Mouse (Mus musculus): ENCODE results near the gene Zfp334. TPM values are rescaled to one million over a fixed set of nuclear protein-coding genes. Genes with fewer than 3 reads are reported as not detected.

The Zfp334 gene
- polyA plus RNA-seq, 1 experiment from 2014 or later, result 16.9 TPM

GRCm38 (mm10) chr2:165368496-165368895, 19.6 kb downstream of the Zfp334 start, which contains the start of gene Zfp663:
Gene Zfp663 (minus strand): TSS chr2:165368729.
- H3K4me1 ChIP-seq (replicated peaks), result peaks cover 45% of the 10 kb centered on the region
- peaks cover 30% of the 10 kb centered on the region for H3K27me3 ChIP-seq (ENCODE audit: insufficient read depth, poor library complexity, severe bottlenecking)
- peak within 1 kb of the TSS; percentile 97 for H3K27ac ChIP-seq
- peak; percentile 86 for DNase-seq (ENCODE audit: low spot score)
- H3K36me3 ChIP-seq, result no peaks in the 10 kb centered on the region
- under 1% methylated on average over 27 of the region's 27 CpGs for WGBS
- H3K9me3 ChIP-seq, result no peaks in the 10 kb centered on the region
- peak within 1 kb of the TSS; percentile 69 for H3K4me3 ChIP-seq

- Histone ChIP-seq H3K36me3 (no peaks in the 10 kb centered on the region), H3K27ac (peak overlapping the region; percentile 97)
- 1% methylated on average over 13 of the region's 13 CpGs for WGBS
Measured at GRCm38 (mm10) chr2:165367868-165368439, 20.1 kb downstream of the Zfp334 start.

GRCm38 (mm10) chr2:165367047-165367520, 21.0 kb downstream of the Zfp334 start:
- Histone ChIP-seq H3K9me3 (no peaks in the 10 kb centered on the region), H3K27me3 (ENCODE audit: insufficient read depth, poor library complexity, severe bottlenecking) (peaks cover 43% of the 10 kb centered on the region)
- DNase-seq (ENCODE audit: low spot score), result peak; percentile 33

More at GRCm38 (mm10) chr2:165367868-165368439, 20.1 kb downstream of the Zfp334 start:
- Histone ChIP-seq H3K9me3 (no peaks in the 10 kb centered on the region), H3K4me1 (replicated peaks) (peaks cover 45% of the 10 kb centered on the region), H3K4me3 (peak overlapping the region; percentile 69), H3K27me3 (ENCODE audit: insufficient read depth, poor library complexity, severe bottlenecking) (peaks cover 35% of the 10 kb centered on the region)
- DNase-seq (ENCODE audit: low spot score), result peak; percentile 66

GRCm38 (mm10) chr2:165364334-165365091, 23.5 kb downstream of the Zfp334 start:
- Histone ChIP-seq H3K4me1 (replicated peaks) (peaks cover 49% of the 10 kb centered on the region), H3K36me3 (no peaks in the 10 kb centered on the region), H3K9me3 (no peaks in the 10 kb centered on the region), H3K4me3 (peak overlapping the region; percentile 10; the same call in 1 of the 2 replicates), H3K27ac (no peak overlapping the region), H3K27me3 (ENCODE audit: insufficient read depth, poor library complexity, severe bottlenecking) (peaks cover 47% of the 10 kb centered on the region)
- DNase-seq (ENCODE audit: low spot score), result peak; percentile 82
- 14% methylated on average over 21 of the region's 21 CpGs for WGBS

More at GRCm38 (mm10) chr2:165367047-165367520, 21.0 kb downstream of the Zfp334 start:
- H3K4me1 ChIP-seq (replicated peaks), result peaks cover 45% of the 10 kb centered on the region
- H3K36me3 ChIP-seq, result no peaks in the 10 kb centered on the region
- H3K4me3 ChIP-seq, result peak overlapping the region; percentile 69
- WGBS, result 11% methylated on average over 6 of the region's 8 CpGs
- peak overlapping the region; percentile 97 for H3K27ac ChIP-seq

- no peaks in the 10 kb centered on the region for H3K9me3 ChIP-seq
- DNase-seq (ENCODE audit: low spot score), result no peak
- H3K27ac ChIP-seq, result no peak overlapping the region
- H3K27me3 ChIP-seq (ENCODE audit: insufficient read depth, poor library complexity, severe bottlenecking), result peaks cover 42% of the 10 kb centered on the region
- 86% methylated on average over 6 of the region's 6 CpGs for WGBS
- H3K36me3 ChIP-seq, result no peaks in the 10 kb centered on the region
- H3K4me3 ChIP-seq, result no peak overlapping the region
- peaks cover 40% of the 10 kb centered on the region for H3K4me1 ChIP-seq (replicated peaks)
Measured at GRCm38 (mm10) chr2:165363282-165363681, 24.8 kb downstream of the Zfp334 start.

GRCm38 (mm10) chr2:165360861-165361260, 27.2 kb downstream of the Zfp334 start:
- Histone ChIP-seq H3K9me3 (0 out of 2 replicates have a peak, but pooled peaks cover 1% of the 10 kb centered on the region), H3K27me3 (ENCODE audit: insufficient read depth, poor library complexity, severe bottlenecking) (peaks cover 32% of the 10 kb centered on the region), H3K36me3 (peaks cover 8% of the 10 kb centered on the region; the same call in 1 of the 2 replicates), H3K4me3 (no peak overlapping the region), H3K27ac (no peak overlapping the region), H3K4me1 (replicated peaks) (peaks cover 21% of the 10 kb centered on the region)
- WGBS, result 2% methylated on average over 1 of the region's 1 CpGs
- DNase-seq (ENCODE audit: low spot score), result peak; percentile 72

- H3K4me1 ChIP-seq (replicated peaks), result peaks cover 6% of the 10 kb centered on the region; the same call in 1 of the 2 replicates
- no peak overlapping the region for H3K27ac ChIP-seq
- peaks cover 39% of the 10 kb centered on the region for H3K9me3 ChIP-seq
- peaks cover 38% of the 10 kb centered on the region for H3K36me3 ChIP-seq
- WGBS, result 91% methylated on average over 20 of the region's 20 CpGs
- no peaks in the 10 kb centered on the region; the same call in none of the 2 replicates for H3K27me3 ChIP-seq (ENCODE audit: insufficient read depth, poor library complexity, severe bottlenecking)
- no peak for DNase-seq (ENCODE audit: low spot score)
- H3K4me3 ChIP-seq, result no peak overlapping the region
Measured at GRCm38 (mm10) chr2:165351828-165352513, 36.1 kb downstream of the Zfp334 start.

- H3K27me3 ChIP-seq (ENCODE audit: insufficient read depth, poor library complexity, severe bottlenecking), result no peaks in the 10 kb centered on the region; the same call in none of the 2 replicates
- peak; percentile 41 for DNase-seq (ENCODE audit: low spot score)
- H3K36me3 ChIP-seq, result peaks cover 31% of the 10 kb centered on the region
- H3K4me1 ChIP-seq (replicated peaks), result peaks cover 6% of the 10 kb centered on the region; the same call in 1 of the 2 replicates
- H3K4me3 ChIP-seq, result no peak overlapping the region
- WGBS, result 27% methylated on average over 8 of the region's 8 CpGs
- H3K9me3 ChIP-seq, result peaks cover 36% of the 10 kb centered on the region
- H3K27ac ChIP-seq, result 0 out of 2 replicates have a peak overlapping the region, but pooled peaks have one; percentile 23
Measured at GRCm38 (mm10) chr2:165349466-165349865, 38.6 kb downstream of the Zfp334 start.

- 89% methylated on average over 5 of the region's 5 CpGs for WGBS
- Histone ChIP-seq H3K27me3 (ENCODE audit: insufficient read depth, poor library complexity, severe bottlenecking) (peaks cover under 1% of the 10 kb centered on the region), H3K27ac (no peak overlapping the region), H3K4me3 (no peak overlapping the region), H3K4me1 (replicated peaks) (peaks cover 6% of the 10 kb centered on the region; the same call in 1 of the 2 replicates), H3K36me3 (no peaks in the 10 kb centered on the region), H3K9me3 (peaks cover 5% of the 10 kb centered on the region; the same call in 1 of the 2 replicates)
- DNase-seq (ENCODE audit: low spot score), result no peak
Measured at GRCm38 (mm10) chr2:165346180-165346579, 41.9 kb downstream of the Zfp334 start.

GRCm38 (mm10) chr2:165337191-165337590, 50.9 kb downstream of the Zfp334 start:
- 30% methylated on average over 3 of the region's 3 CpGs for WGBS
- no peaks in the 10 kb centered on the region for H3K9me3 ChIP-seq
- no peak overlapping the region for H3K27ac ChIP-seq
- peaks cover 19% of the 10 kb centered on the region for H3K4me1 ChIP-seq (replicated peaks)
- peak; percentile 68 for DNase-seq (ENCODE audit: low spot score)
- H3K27me3 ChIP-seq (ENCODE audit: insufficient read depth, poor library complexity, severe bottlenecking), result peaks cover 38% of the 10 kb centered on the region
- no peaks in the 10 kb centered on the region for H3K36me3 ChIP-seq
- no peak overlapping the region for H3K4me3 ChIP-seq

- Histone ChIP-seq H3K27me3 (ENCODE audit: insufficient read depth, poor library complexity, severe bottlenecking) (peaks cover 17% of the 10 kb centered on the region), H3K4me3 (no peak overlapping the region; the same call in 1 of the 2 replicates), H3K36me3 (no peaks in the 10 kb centered on the region), H3K27ac (no peak overlapping the region), H3K9me3 (no peaks in the 10 kb centered on the region), H3K4me1 (replicated peaks) (peaks cover 24% of the 10 kb centered on the region)
- no peak for DNase-seq (ENCODE audit: low spot score)
- WGBS, result 52% methylated on average over 14 of the region's 14 CpGs
Measured at GRCm38 (mm10) chr2:165332610-165333210, 55.3 kb downstream of the Zfp334 start.

- Histone ChIP-seq H3K27me3 (ENCODE audit: insufficient read depth, poor library complexity, severe bottlenecking) (peaks cover 16% of the 10 kb centered on the region), H3K9me3 (no peaks in the 10 kb centered on the region), H3K4me1 (replicated peaks) (peaks cover 41% of the 10 kb centered on the region), H3K36me3 (no peaks in the 10 kb centered on the region), H3K4me3 (no peak overlapping the region), H3K27ac (no peak overlapping the region)
- 33% methylated on average over 3 of the region's 3 CpGs for WGBS
- no peak for DNase-seq (ENCODE audit: low spot score)
Measured at GRCm38 (mm10) chr2:165329703-165330102, 58.4 kb downstream of the Zfp334 start.
